Mouse (Mus musculus) liver, postnatal 0 days (tissue): ENCODE data around the gene Ptgr1. TPM values are rescaled to one million over a fixed set of nuclear protein-coding genes. Genes with fewer than 3 reads are reported as not detected.

Experiments
- ATAC-seq: fragments of 200-750 bp; cut with Nextera tagmentation; 2 replicates; pipeline ENCODE4 v1.8.0; 2017; ENCODE audit warnings: mild to moderate bottlenecking, moderate library complexity
- DNase-seq: peaks from one replicate; pipeline ENCODE4 v3.0.0-alpha.2; 2016
- H3K27ac ChIP-seq: fragments of 300-500 bp; sonication (generic); 2 replicates; pipeline ENCODE4 v1.5.1; 2014; ENCODE audit warnings: antibody characterized with exemption, moderate library complexity, mild to moderate bottlenecking, low read depth
- H3K27me3 ChIP-seq: fragments of 300-500 bp; sonication (generic); 2 replicates; pipeline ENCODE4 v1.6.1; 2014; ENCODE audit warnings: low read length, control low read depth, mixed read lengths; ENCODE audit not compliant: insufficient read depth
- H3K36me3 ChIP-seq: fragments of 300-500 bp; sonication (generic); replicated peaks from 2 replicates; pipeline ENCODE4 v1.6.1; 2014; ENCODE audit warnings: mild to moderate bottlenecking, control low read depth, low read length, moderate library complexity, mixed read lengths; ENCODE audit not compliant: insufficient read depth
- H3K4me1 ChIP-seq: fragments of 300-500 bp; sonication (generic); 2 replicates; pipeline ENCODE4 v1.6.1; 2014; ENCODE audit warnings: antibody characterized with exemption, mild to moderate bottlenecking, control low read depth; ENCODE audit not compliant: insufficient read depth
- H3K4me2 ChIP-seq: fragments of 300-500 bp; sonication (generic); 2 replicates; pipeline ENCODE4 v1.6.1; 2014; ENCODE audit warnings: low read depth, mild to moderate bottlenecking, low read length, moderate library complexity, mixed read lengths
- H3K4me3 ChIP-seq: fragments of 300-500 bp; sonication (generic); 2 replicates; pipeline ENCODE4 v1.5.1; 2014; ENCODE audit warnings: low read depth, low read length
- H3K9ac ChIP-seq: fragments of 300-500 bp; sonication (generic); replicated peaks from 2 replicates; pipeline ENCODE4 v1.6.1; 2014; ENCODE audit warnings: mild to moderate bottlenecking, moderate library complexity
- H3K9me3 ChIP-seq: fragments of 300-500 bp; sonication (generic); 2 replicates; pipeline ENCODE4 v1.6.1; 2016; ENCODE audit warnings: mild to moderate bottlenecking, control low read depth, low read length, mixed read lengths
- CTCF ChIP-seq: sonication (generic); IDR thresholded peaks from 2 replicates; pipeline ENCODE4 v1.5.1; 2016; ENCODE audit warnings: antibody characterized with exemption, low read depth
- EP300 ChIP-seq: IDR thresholded peaks from 2 replicates; pipeline ENCODE4 v1.6.1; 2016; ENCODE audit warnings: antibody characterized with exemption, low read depth, mild to moderate bottlenecking
- WGBS: fragments of 180-500 bp; shearing (Covaris S2); extraction: QIAGEN DNeasy Blood & Tissue Kit; methylation state at CpG from one replicate; pipeline ENCODE4 v1.1.7; 2014; ENCODE audit not compliant: insufficient replicate concordance; 5-methylcytosine and 5-hydroxymethylcytosine counted together
- polyA plus RNA-seq: library from polyadenylated mRNA; unstranded; fragments of >200 nt; fragmentation: Nextera tagmentation; extraction: Ambion mirVana; gene quantifications from 2 replicates; pipeline ENCODE4 v1.2.1, GENCODE M21; 2015

Gene Ptgr1
- polyA plus RNA-seq, 1 experiment from 2014 or later: 6.8 TPM

- no peaks in the 10 kb centered on the region for H3K36me3 ChIP-seq
- TF ChIP-seq EP300 (no peak), CTCF (no peak)
- no peaks in the 10 kb centered on the region for H3K9me3 ChIP-seq
- no peak overlapping the region for H3K4me3 ChIP-seq
- ATAC-seq (no peak), DNase-seq (no peak)
- H3K27ac ChIP-seq: no peak overlapping the region
- no peaks in the 10 kb centered on the region for H3K27me3 ChIP-seq
- H3K4me1 ChIP-seq: no peaks in the 10 kb centered on the region
- no peak overlapping the region for H3K4me2 ChIP-seq
- H3K9ac ChIP-seq: no peak overlapping the region
- WGBS: 52% methylated on average over 2 of the region's 2 CpGs
Observed at GRCm38 (mm10) chr4:58923933-58924332, 63.0 kb downstream of the Ptgr1 start.

Other genes with a start within 250 kb of the Ptgr1 start
- gene Olfr267, start 199.4 kb downstream of the Ptgr1 start, polyA plus RNA-seq: not detected in 2 replicates
- gene Ecpas, start 74.4 kb downstream of the Ptgr1 start, polyA plus RNA-seq: 9.1 and 13.0 TPM in 2 replicates
- gene Zkscan16, start 43.5 kb downstream of the Ptgr1 start, polyA plus RNA-seq: 0.06 TPM in 1 of 2 replicates, not detected in the other
- gene Dnajc25, start 7.9 kb upstream of the Ptgr1 start, polyA plus RNA-seq: 12.5 and 13.8 TPM in 2 replicates
- gene Gm20503, start 16.1 kb upstream of the Ptgr1 start, polyA plus RNA-seq: 17.6 and 17.7 TPM in 2 replicates
- gene Gng10, start 48.0 kb upstream of the Ptgr1 start, polyA plus RNA-seq: 16.0 and 16.2 TPM in 2 replicates
- gene AI481877, start 151.9 kb upstream of the Ptgr1 start, polyA plus RNA-seq: not detected in 2 replicates
- gene Ugcg, start 202.1 kb upstream of the Ptgr1 start, polyA plus RNA-seq: 8.3 and 8.4 TPM in 2 replicates